Mouse (Mus musculus): ENCODE measurements around the gene Gsn.

DNA sequence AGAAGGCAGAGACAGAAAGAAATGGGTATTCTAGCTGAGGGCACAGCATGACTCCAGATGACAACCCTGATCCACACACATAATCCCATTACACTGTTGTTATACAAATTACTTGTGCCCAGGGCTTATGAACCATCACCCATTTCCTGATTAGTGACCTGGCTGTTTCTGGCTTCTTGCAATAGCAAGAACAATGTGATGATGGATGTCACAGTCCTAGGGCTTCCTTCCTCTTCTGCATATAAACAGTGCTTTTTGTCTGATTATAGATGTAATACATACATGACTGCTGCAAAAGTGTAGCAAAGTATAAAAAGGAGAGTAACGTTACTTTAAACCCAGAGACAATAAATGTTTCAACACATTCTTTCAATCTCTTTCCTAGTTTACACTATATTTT, 70.8 kb downstream of the Gsn start:
- TF ChIP-seq CTCF (IDR thresholded peaks at IDR 0.05; ENCODE audit: low read depth) (no peak), EP300 (IDR thresholded peaks at IDR 0.05; ENCODE audit: low read depth) (no peak)

Data from heart, postnatal 0 days (tissue).